Mouse (Mus musculus) limb, embryonic 10.5 days (tissue): ENCODE data around the gene Gm20896. TPM values are rescaled to one million over a fixed set of nuclear protein-coding genes. Genes with fewer than 3 reads are reported as not detected.
"Not testable (repeated sequence)": the region's sequence is repeated elsewhere in the genome, so short reads cannot be mapped to it uniquely, and the experiment has no call there.

Experiments used
- DNase-seq: peaks from one replicate; pipeline ENCODE4 v3.0.0-alpha.2; 2017; ENCODE audit warnings: low spot score
- H3K27ac ChIP-seq: fragments of 300-500 bp; sonication (generic); 2 replicates; pipeline ENCODE4 v1.5.1; 2016; ENCODE audit warnings: mild to moderate bottlenecking
- H3K27me3 ChIP-seq: fragments of 300-500 bp; sonication (generic); 2 replicates; pipeline ENCODE4 v1.6.1; 2016; ENCODE audit warnings: low read depth, mild to moderate bottlenecking; ENCODE audit not compliant: poor library complexity, severe bottlenecking
- H3K36me3 ChIP-seq: fragments of 300-500 bp; sonication (generic); 2 replicates; pipeline ENCODE4 v1.6.1; 2016; ENCODE audit warnings: mild to moderate bottlenecking, moderate library complexity
- H3K4me1 ChIP-seq: fragments of 300-500 bp; sonication (generic); 2 replicates; pipeline ENCODE4 v1.6.1; 2016
- H3K4me3 ChIP-seq: fragments of 300-500 bp; sonication (generic); 2 replicates; pipeline ENCODE4 v1.5.1; 2016; ENCODE audit warnings: mild to moderate bottlenecking, moderate library complexity
- H3K9me3 ChIP-seq: fragments of 300-500 bp; sonication (generic); replicated peaks from 2 replicates; pipeline ENCODE4 v1.6.1; 2016; ENCODE audit warnings: mild to moderate bottlenecking
- WGBS: fragments of 180-500 bp; shearing (Covaris S2); methylation state at CpG from one replicate; pipeline ENCODE4 v1.1.7; 2016; 5-methylcytosine and 5-hydroxymethylcytosine counted together
- polyA plus RNA-seq: library from polyadenylated mRNA; unstranded; fragments of >200 nt; fragmentation: Nextera tagmentation; extraction: Ambion mirVana; gene quantifications from 2 replicates; pipeline ENCODE4 v1.2.1, GENCODE M21; 2016

Gm20896 gene
- not detected in 2 replicates for polyA plus RNA-seq

- H3K36me3 ChIP-seq, H3K9me3 ChIP-seq, H3K27me3 ChIP-seq, H3K27ac ChIP-seq, H3K4me3 ChIP-seq, DNase-seq, H3K4me1 ChIP-seq: not testable (repeated sequence)
- WGBS = no CpG with 5 or more reads among the region's 6 CpGs
Measured at GRCm38 (mm10) chrY:35921426-35921825, at the start of gene Gm20896. TSS of gene Gm20896 (minus strand) at chrY:35921526.
